Mouse (Mus musculus): ENCODE data around the gene Plin2.

DNA sequence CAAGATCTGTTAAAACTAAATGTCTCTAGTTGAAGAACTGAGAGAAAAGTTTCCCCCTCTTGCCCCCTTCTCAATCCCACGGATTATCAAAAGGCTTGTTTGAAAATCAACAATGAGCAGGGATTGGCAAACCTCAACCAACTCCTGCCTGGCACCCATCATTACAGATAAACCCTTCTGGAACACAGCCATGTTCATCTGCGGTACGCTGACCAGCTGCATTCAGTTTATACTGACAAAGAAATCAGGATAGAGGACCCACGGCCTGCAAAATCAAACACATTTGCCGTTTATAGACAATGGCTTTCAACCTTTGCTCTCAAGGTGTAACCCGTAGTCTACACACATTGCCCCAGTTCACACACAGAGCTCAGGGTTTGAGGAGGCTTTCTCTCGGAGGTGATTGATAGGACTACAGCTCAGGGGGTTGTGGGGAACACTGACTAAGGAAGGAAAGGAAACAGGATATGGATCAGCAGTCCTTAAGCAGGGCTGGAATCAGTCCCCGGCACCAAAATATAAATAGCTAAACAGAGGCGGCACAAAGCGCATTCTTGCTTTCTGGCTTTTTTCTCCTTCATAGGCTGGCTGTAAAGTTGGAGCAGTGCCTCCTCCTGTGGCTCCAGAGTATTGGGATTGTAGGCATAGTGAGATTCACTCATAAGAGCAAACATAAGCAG lies 19.3 kb upstream of the Plin2 start:
- no peak for TF ChIP-seq POLR2A (IDR thresholded peaks at IDR 0.05; ENCODE audit: borderline replicate concordance, insufficient read depth, low read length)
- TF ChIP-seq CTCF (IDR thresholded peaks at IDR 0.05; ENCODE audit: borderline replicate concordance, insufficient read depth, low read depth, low read length), result no peak
